Mouse (Mus musculus): ENCODE data around the gene Cdk2ap1.
"Not testable (repeated sequence)": the region's sequence is repeated elsewhere in the genome, so short reads cannot be mapped to it uniquely, and the experiment has no call there.

The Cdk2ap1 gene

GRCm38 (mm10) chr5:124362982-124363381, at the start of gene Cdk2ap1:
TSS of gene Cdk2ap1 (minus strand) at chr5:124363082.
- DNase-seq (ENCODE audit: low read depth, low spot score), result not testable (repeated sequence)

- DNase-seq (ENCODE audit: low read depth, low spot score), result no peak
Measured at GRCm38 (mm10) chr5:124412163-124412562, 49.3 kb upstream of the Cdk2ap1 start.

- DNase-seq (ENCODE audit: low read depth, low spot score), result no peak
Measured at GRCm38 (mm10) chr5:124410808-124411207, 47.9 kb upstream of the Cdk2ap1 start.

GRCm38 (mm10) chr5:124393726-124394125, 30.8 kb upstream of the Cdk2ap1 start:
- DNase-seq (ENCODE audit: low read depth, low spot score), result no peak

- no peak for DNase-seq (ENCODE audit: low read depth, low spot score)
Measured at GRCm38 (mm10) chr5:124392412-124392811, 29.5 kb upstream of the Cdk2ap1 start.

- DNase-seq (ENCODE audit: low read depth, low spot score), result no peak
Measured at GRCm38 (mm10) chr5:124387932-124388331, 25.1 kb upstream of the Cdk2ap1 start.

- no peak for DNase-seq (ENCODE audit: low read depth, low spot score)
Measured at GRCm38 (mm10) chr5:124380121-124380520, 17.2 kb upstream of the Cdk2ap1 start.

- DNase-seq (ENCODE audit: low read depth, low spot score), result no peak
Measured at GRCm38 (mm10) chr5:124377149-124377548, 14.3 kb upstream of the Cdk2ap1 start.

GRCm38 (mm10) chr5:124376401-124376800, 13.5 kb upstream of the Cdk2ap1 start:
- DNase-seq (ENCODE audit: low read depth, low spot score), result no peak

- DNase-seq (ENCODE audit: low read depth, low spot score), result no peak
Measured at GRCm38 (mm10) chr5:124374298-124374697, 11.4 kb upstream of the Cdk2ap1 start.

- DNase-seq (ENCODE audit: low read depth, low spot score), result no peak
Measured at GRCm38 (mm10) chr5:124366721-124367120, 3.8 kb upstream of the Cdk2ap1 start.

GRCm38 (mm10) chr5:124365754-124366153, 2.9 kb upstream of the Cdk2ap1 start:
- DNase-seq (ENCODE audit: low read depth, low spot score), result no peak

- DNase-seq (ENCODE audit: low read depth, low spot score), result no peak
Measured at GRCm38 (mm10) chr5:124364173-124364918, 1.5 kb upstream of the Cdk2ap1 start.

- no peak for DNase-seq (ENCODE audit: low read depth, low spot score)
Measured at GRCm38 (mm10) chr5:124359641-124360040, 3.2 kb downstream of the Cdk2ap1 start.

GRCm38 (mm10) chr5:124356695-124357094, 6.2 kb downstream of the Cdk2ap1 start:
- DNase-seq (ENCODE audit: low read depth, low spot score), result no peak

GRCm38 (mm10) chr5:124355425-124355959, 7.4 kb downstream of the Cdk2ap1 start:
- DNase-seq (ENCODE audit: low read depth, low spot score), result no peak

GRCm38 (mm10) chr5:124354574-124355424, 8.1 kb downstream of the Cdk2ap1 start:
- DNase-seq (ENCODE audit: low read depth, low spot score), result no peak

- DNase-seq (ENCODE audit: low read depth, low spot score), result no peak
Measured at GRCm38 (mm10) chr5:124353726-124354547, 8.9 kb downstream of the Cdk2ap1 start.

GRCm38 (mm10) chr5:124353011-124353725, 9.7 kb downstream of the Cdk2ap1 start:
- DNase-seq (ENCODE audit: low read depth, low spot score), result no peak

- no peak for DNase-seq (ENCODE audit: low read depth, low spot score)
Measured at GRCm38 (mm10) chr5:124352141-124352920, 10.6 kb downstream of the Cdk2ap1 start.
